Mouse (Mus musculus): Measurements from ENCODE around the gene Hexim2.

Hexim2 gene

DNA sequence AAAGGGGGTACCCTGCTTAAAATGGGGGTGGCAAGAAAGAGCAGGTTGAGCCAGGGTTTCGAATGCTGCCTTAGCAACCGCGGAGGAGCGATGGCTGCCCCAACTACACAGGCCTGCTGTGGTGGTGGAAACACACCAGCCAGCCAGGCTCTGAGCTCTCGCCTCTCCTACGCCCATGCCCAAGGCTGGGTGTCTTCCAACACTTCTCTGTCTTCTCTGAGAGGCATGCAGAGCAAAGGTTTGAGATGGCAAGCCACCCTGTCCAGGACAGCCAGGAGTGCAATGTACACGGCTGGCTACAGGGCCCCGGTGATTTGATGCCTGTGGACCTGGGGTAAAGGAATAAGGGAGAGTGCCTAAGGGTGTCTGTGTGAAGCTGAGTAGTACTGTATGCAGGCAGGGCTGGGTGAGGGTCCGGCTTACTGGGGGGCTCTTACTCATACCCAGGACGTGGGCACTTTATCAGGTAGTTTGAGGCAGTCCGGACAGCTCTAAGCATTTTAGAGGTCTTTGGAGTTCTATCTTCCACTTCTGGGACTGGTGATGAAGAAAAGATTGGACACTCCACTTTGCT is 41.6 kb downstream of the Hexim2 start:
- no peak for DNase-seq (ENCODE audit: low spot score)

DNA sequence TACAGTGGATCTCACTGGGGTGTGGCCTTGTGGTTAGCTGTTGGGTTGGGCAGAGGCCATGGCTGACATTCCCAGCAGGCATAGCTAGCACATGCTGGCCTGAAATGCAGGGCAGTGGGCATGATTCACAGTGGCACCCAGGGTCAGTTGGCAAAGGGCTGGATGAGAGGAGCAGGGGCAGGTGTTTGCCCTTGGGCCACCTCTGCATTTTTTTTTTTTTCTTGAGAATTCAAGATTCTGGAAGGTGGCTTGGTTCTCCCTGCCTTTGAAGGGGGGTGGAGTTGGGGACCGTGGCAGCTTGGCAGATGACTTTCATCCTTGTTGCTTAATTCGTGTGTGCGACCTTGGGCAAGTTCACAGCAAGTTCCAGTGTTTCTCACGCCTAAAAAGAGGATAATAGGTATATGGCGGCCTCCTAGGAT is 42.2 kb downstream of the Hexim2 start:
- no peak for DNase-seq (ENCODE audit: low spot score)

DNA sequence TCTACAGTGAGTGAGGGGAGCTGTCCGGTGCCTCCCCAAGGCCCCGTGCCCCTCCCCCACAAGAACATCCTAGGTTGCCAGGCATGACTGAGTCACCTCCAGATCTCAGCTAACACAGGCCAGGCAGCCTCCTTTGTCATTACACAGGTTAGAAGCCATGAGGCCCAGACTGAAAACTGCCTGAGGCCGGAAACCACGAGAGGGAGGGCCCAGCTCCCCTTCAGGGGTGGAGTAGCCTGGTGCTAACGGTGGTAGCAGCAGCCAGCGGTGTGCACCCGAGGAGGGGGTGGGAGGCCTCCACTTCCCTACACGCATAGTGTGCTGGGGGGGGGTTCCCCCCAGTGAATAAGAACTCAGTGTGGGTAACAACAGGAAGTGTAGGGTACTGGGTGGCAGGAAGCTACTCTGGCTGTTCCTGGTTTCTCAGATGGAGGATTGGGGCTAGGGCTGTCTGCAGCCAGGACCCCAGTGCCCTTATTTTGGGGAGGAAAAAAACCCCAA is 42.7 kb downstream of the Hexim2 start:
- DNase-seq (ENCODE audit: low spot score), result no peak

DNA sequence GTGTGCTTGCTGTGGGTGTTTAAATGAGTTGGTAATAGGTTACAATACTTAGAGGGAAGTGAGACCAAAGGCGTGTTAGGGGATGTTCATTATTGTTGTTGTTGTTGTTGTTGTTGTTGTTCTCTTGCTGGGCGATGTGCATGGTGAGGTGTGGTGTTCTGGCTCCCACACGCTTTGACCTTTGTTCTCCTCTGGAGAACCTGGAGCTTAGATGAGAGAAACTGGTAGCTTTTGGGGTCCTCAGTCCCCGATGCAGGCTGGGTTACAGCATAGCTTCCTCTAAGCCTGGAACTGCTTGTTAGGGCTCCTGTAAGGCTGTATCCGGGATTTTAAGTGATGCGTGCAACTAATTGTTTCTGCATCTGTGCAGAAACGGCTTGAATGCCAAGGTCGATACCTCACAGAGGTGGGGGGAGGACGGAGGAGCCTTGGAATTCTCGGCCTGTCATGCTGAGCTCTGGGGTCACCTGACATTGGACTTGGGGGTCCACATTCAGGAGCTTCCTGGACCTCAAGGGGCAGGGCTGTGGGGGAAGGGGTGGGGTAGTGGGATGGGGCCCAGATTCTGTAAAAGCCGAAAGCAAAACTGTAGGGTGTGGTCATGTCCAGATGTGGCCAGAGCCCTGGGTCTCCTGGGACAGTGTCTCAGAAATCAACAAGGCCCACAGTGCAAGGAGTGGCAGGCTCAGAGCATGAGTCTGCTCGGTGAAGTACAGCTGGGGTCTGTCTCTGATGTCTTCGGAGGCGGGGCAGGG is 43.6 kb downstream of the Hexim2 start:
- DNase-seq (ENCODE audit: low spot score), result no peak

DNA sequence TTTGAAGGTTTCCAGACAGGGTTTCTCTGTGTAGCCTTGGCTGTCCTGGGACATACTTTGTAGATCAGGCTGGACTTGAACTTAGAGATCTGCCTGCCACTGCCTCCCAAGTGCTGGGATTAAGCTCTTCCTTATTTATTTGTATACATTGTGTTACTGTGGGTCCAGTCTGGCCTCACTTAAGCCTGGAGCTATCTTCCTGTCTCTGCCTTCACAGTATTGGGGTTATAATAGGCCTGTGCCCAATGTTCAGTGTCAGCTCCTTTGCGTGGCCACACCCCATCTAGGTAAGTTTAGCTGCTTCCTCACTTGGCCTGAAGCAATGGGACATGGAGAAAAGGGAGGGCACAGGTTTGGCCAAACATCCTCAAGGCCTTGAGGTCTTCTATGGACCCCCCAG is 44.3 kb downstream of the Hexim2 start:
- no peak for DNase-seq (ENCODE audit: low spot score)

DNA sequence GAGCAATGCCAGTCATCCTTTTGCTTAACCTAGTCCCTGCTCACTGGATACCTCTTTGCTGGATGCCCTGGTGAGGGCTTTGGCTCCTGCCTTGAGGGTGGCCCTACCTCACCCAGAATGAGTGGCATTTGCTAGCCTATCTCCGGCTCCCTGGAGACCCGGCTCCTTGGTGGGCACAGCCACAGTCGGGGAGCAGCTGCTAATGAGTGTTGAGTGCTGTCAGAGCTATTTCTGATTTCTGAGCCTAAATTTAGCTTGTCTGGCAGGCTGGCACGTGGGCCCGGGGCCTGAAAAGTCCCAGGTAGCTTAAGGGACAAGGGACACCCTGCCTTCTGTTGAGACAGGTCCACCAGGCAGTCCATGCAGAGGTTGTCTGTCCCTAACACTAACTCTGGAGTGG is 45.0 kb downstream of the Hexim2 start:
- no peak for DNase-seq (ENCODE audit: low spot score)

DNA sequence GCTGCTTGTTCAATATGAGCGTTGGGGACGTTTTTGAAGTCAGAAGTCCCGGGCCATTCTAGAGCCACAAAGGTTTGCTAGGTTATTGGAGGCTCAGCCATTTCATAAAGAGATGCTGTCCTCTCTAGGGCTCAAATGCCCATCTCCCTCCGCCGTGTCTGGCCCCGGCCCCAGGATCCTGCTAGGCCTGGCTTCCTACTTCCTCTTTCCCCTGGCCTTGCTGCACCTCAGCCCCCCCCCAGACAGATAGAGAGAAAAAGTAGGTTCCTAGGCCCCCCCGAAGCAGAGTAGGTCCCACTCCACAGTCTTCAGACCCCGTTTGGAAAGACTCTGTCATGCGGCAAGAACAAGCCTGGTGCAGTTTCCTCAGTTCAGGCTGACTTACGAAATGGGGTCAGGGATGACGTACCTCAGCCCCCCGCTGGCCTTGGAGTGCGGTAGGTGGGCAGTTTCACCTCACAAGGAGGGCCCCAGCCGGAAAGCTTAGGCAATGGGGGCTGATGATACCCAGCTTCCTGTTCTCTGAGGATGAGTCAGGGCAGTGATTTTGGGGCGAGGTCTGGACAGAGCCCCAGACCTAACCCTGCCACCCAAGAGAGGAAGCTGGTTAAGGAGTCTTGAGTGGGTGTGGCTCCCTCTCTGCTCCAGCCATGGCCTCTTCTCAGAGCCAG is 45.7 kb downstream of the Hexim2 start:
- DNase-seq (ENCODE audit: low spot score), result no peak

DNA sequence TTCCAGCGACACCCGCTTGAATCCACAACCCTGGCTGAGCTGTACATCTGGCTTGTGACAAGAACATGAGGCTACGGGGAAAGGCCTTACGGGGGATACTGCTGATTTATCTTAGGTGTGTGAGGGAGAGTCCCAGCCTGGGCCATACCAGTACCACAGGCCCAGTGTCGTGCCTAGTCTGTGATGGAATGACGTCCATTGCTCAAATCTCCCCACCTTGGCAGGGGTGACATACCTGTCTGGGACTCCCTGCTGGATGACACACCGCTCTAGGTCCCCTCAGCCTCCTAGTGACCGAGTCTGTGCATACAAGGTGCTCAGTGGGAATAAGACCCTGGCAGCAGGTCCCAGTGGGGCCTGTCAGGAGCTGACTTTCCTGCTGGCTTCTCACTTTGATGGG is 46.5 kb downstream of the Hexim2 start:
- DNase-seq (ENCODE audit: low spot score), result no peak

DNA sequence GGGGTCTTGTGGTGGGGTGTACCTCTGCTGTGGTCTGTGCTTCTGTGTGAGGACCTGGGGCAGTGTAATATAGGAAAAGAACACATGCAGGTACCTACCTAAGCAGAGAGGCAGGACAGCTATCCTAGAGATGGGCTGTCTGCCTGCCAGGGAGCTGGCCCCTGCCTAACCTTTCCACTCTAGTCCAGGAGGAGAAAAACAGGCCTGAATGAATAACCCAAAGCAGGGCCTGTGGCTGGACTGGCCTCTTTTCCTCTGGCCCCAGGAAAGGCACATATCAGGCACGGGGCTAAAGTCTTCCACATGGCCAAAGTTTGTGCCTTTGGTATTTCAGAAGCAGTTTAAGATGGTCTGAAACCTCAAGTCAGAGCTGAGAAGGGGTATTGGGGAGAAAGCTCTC is 48.2 kb downstream of the Hexim2 start:
- DNase-seq (ENCODE audit: low spot score), result no peak

DNA sequence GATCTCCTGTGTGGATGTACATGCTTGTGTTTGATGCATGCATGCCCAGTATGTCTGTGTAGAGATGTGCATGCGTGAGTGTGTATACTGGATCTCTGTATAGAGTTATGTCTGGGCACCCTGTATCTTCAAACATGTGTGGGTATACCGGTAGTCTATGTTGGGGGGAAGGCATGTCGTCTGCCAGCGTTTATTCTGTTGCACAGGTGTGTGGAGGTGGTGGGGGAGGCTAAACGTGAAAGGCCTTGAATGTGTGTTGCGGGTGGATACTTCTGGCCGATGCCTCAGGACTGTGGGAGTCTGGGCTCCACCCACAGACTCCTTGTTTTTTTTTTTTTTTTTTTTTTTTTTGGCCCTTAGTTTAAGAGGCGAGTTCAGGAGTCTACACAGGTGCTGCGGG is 49.1 kb downstream of the Hexim2 start:
- DNase-seq (ENCODE audit: low spot score), result no peak

DNA sequence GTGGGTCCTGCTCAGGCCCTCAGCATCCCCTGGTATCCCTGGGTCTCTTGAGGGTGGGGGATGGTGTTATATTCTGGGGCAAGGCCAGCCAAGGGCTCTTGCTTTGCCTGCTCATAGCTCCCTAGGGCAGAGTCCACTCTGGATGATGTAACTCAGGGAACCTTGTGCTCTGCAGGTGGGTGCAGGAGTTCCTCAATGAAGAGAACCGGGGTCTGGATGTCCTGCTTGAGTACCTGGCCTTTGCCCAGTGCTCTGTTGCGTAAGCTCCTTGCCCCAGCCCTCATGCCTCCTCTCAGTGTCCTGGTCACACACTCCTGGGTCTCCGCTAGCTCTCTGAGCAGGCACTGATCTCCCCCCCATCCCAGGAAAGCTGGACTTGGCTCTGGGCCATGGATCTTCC is 49.7 kb downstream of the Hexim2 start:
- DNase-seq (ENCODE audit: low spot score), result no peak

DNA sequence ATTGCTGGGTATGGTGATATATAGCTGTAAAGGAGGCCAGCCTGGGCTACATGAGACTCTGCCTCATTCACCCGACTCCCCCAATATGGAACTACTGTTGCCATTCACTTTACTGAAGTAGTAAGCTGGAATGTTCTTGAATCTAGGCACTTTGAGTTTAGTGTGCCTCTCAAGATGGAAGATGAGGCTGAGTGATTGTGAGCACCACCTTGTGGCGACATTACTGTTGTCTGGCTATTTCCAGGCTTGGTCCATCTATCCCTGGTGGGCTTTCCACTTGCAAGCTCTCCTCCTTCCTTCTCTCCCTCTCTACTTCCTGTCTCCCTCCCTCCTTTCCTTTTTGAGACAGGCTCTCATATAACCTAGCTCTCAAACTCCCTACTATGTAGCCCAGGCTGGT is 52.7 kb downstream of the Hexim2 start:
- DNase-seq (ENCODE audit: low spot score), result peak; percentile 73

Measured in embryo, embryonic 10.5 days (tissue).